Mouse (Mus musculus) stomach, embryonic 16.5 days (tissue): ENCODE data around the gene Cdk2ap1. TPM values are rescaled to one million over a fixed set of nuclear protein-coding genes. Genes with fewer than 3 reads are reported as not detected.

Experiments used
- ATAC-seq: fragments of 200-750 bp; cut with Nextera tagmentation; 2 replicates; pipeline ENCODE4 v1.8.0; 2017; ENCODE audit warnings: moderate number of reproducible peaks, moderate TSS enrichment; ENCODE audit not compliant: insufficient read depth, low FRiP score
- H3K27ac ChIP-seq: fragments of 300-500 bp; sonication (generic); 2 replicates; pipeline ENCODE4 v1.5.1; 2014; ENCODE audit warnings: low read length
- H3K27me3 ChIP-seq: fragments of 300-500 bp; sonication (generic); 2 replicates; pipeline ENCODE4 v1.6.1; 2014; ENCODE audit warnings: low read length, control low read depth, mixed read lengths; ENCODE audit not compliant: control insufficient read depth, insufficient read depth
- H3K36me3 ChIP-seq: fragments of 300-500 bp; sonication (generic); 2 replicates; pipeline ENCODE4 v1.6.1; 2014; ENCODE audit warnings: low read length; ENCODE audit not compliant: control insufficient read depth, insufficient read depth
- H3K4me1 ChIP-seq: fragments of 300-500 bp; sonication (generic); 2 replicates; pipeline ENCODE4 v1.6.1; 2014; ENCODE audit warnings: low read length, control low read depth, mixed read lengths; ENCODE audit not compliant: control insufficient read depth, insufficient read depth
- H3K4me2 ChIP-seq: fragments of 300-500 bp; sonication (generic); 2 replicates; pipeline ENCODE4 v1.6.1; 2014; ENCODE audit warnings: low read depth, low read length, mixed read lengths
- H3K4me3 ChIP-seq: fragments of 300-500 bp; sonication (generic); replicated peaks from 2 replicates; pipeline ENCODE4 v1.5.1; 2014; ENCODE audit warnings: mild to moderate bottlenecking, low read length
- H3K9ac ChIP-seq: fragments of 300-500 bp; sonication (generic); 2 replicates; pipeline ENCODE4 v1.6.1; 2014; ENCODE audit warnings: low read length
- H3K9me3 ChIP-seq: fragments of 300-500 bp; sonication (generic); replicated peaks from 2 replicates; pipeline ENCODE4 v1.6.1; 2016; ENCODE audit warnings: low read length, control low read depth; ENCODE audit not compliant: control insufficient read depth
- WGBS: fragments of 180-500 bp; shearing (Covaris S2); extraction: QIAGEN DNeasy Blood & Tissue Kit; methylation state at CpG from one replicate; pipeline ENCODE4 v1.1.7; 2014; 5-methylcytosine and 5-hydroxymethylcytosine counted together
- polyA plus RNA-seq: library from polyadenylated mRNA; unstranded; fragments of >200 nt; fragmentation: Nextera tagmentation; extraction: Ambion mirVana; gene quantifications from 2 replicates; pipeline ENCODE4 v1.2.1, GENCODE M21; 2015

The Cdk2ap1 gene
- polyA plus RNA-seq, 1 experiment from 2014 or later, result 22.0 TPM

GRCm38 (mm10) chr5:124338791-124339190 is 24.1 kb downstream of the Cdk2ap1 start:
- no peak overlapping the region for H3K4me3 ChIP-seq
- H3K9ac ChIP-seq, result no peak overlapping the region
- H3K9me3 ChIP-seq, result no peaks in the 10 kb centered on the region
- no peak overlapping the region for H3K4me2 ChIP-seq
- no peaks in the 10 kb centered on the region for H3K36me3 ChIP-seq
- ATAC-seq, result no peak
- no peak overlapping the region; the same call in 1 of the 2 replicates for H3K27ac ChIP-seq
- peaks cover 17% of the 10 kb centered on the region for H3K4me1 ChIP-seq
- no peaks in the 10 kb centered on the region for H3K27me3 ChIP-seq
- WGBS, result 90% methylated on average over 8 of the region's 8 CpGs

DNA sequence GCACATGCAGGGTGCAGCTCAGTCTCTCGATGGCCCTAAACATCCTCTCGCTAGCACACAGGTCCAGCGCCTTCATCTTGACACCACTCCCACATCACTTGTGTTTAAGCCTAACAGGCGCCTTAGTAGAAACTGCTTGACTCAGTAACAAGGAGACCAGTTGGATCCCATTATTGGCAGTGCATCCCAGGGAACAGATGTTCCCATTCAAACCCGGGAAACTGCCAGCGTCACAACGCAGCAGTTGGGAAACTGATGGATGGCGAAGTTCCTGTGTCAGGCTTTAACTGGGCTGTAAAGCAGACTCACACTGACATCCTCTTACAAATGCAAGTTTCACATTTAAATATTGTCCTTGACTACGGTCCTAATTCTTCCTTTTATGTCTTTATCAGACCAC is 25.0 kb downstream of the Cdk2ap1 start:
- no peaks in the 10 kb centered on the region for H3K27me3 ChIP-seq
- 36% methylated on average over 9 of the region's 9 CpGs for WGBS
- H3K9me3 ChIP-seq, result no peaks in the 10 kb centered on the region
- no peak overlapping the region for H3K4me2 ChIP-seq
- no peak overlapping the region for H3K9ac ChIP-seq
- ATAC-seq, result no peak
- H3K27ac ChIP-seq, result peak overlapping the region; percentile 39; the same call in 1 of the 2 replicates
- H3K4me3 ChIP-seq, result no peak overlapping the region
- no peaks in the 10 kb centered on the region for H3K36me3 ChIP-seq
- H3K4me1 ChIP-seq, result peaks cover 17% of the 10 kb centered on the region

DNA sequence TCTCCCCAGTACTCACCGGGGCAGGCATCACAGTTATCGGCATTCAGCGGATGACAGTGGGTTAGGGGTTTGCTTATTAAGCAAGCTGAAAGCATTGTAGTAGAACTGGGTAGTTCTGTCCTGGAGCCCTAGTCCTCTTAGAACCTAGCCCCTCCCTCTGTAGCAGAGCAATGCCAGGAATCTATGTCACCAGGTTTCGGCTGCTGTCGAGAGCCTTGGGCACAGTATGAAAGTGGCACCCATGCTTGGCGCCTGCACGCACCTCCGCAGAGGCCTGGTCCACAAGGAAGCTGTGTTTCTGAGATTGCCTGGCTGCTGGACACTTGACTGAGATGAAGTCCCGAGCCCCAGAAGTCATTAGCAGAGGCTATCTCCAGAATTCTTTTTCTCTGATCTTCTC is 25.8 kb downstream of the Cdk2ap1 start:
- Histone ChIP-seq H3K27ac (no peak overlapping the region), H3K4me2 (no peak overlapping the region), H3K27me3 (no peaks in the 10 kb centered on the region), H3K4me1 (peaks cover 17% of the 10 kb centered on the region), H3K9ac (no peak overlapping the region), H3K9me3 (no peaks in the 10 kb centered on the region), H3K36me3 (no peaks in the 10 kb centered on the region), H3K4me3 (no peak overlapping the region)
- 84% methylated on average over 9 of the region's 9 CpGs for WGBS
- no peak for ATAC-seq

DNA sequence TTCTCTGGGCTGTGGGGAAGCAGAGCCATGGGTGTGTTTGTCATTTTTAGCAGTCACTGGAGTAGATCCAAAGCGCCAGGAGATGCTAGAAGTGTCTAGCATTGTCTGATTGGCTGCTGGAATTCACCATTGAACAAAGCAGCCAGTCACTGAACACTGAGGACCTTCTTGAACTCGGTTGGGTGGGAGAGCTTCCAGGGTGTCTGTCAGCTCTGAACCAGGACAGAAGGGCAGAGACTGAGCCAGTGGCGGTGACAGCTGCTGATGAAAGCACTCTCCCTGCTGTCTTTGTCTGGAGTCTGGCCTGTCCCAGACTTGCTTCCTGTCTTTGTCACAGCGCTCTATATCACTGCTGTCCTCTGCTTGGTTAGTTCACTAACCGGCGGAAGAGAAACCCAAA is 28.5 kb downstream of the Cdk2ap1 start:
- no peak overlapping the region for H3K4me3 ChIP-seq
- H3K27me3 ChIP-seq, result no peaks in the 10 kb centered on the region
- H3K27ac ChIP-seq, result peak overlapping the region; percentile 32
- peak; percentile 49; the same call in 1 of the 2 replicates for ATAC-seq
- no peaks in the 10 kb centered on the region for H3K9me3 ChIP-seq
- H3K4me2 ChIP-seq, result no peak overlapping the region
- H3K36me3 ChIP-seq, result no peaks in the 10 kb centered on the region
- 0 out of 2 replicates have a peak overlapping the region, but pooled peaks have one; percentile 10 for H3K9ac ChIP-seq
- 56% methylated on average over 6 of the region's 6 CpGs for WGBS
- H3K4me1 ChIP-seq, result peaks cover 17% of the 10 kb centered on the region

DNA sequence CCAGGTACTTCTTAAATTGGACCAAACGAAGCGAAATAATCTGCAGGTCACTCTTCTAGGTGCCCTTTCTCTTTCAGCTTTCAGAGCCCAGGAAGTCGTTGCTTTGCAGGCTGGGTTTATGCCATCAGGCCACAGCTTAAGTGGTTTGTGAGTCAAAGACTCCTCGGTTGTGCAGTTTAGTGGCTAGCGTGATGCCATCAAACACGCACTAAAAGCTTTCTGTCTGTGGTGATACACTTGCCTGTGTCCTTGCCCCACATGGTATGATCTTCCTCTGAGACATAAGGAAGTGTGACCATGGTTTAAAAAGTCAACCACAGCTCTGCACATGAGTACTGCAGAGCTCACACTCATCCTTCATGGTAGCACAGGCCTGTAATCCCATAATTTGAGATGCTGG is 32.8 kb downstream of the Cdk2ap1 start:
- Histone ChIP-seq H3K9me3 (no peaks in the 10 kb centered on the region), H3K4me1 (peaks cover 9% of the 10 kb centered on the region; the same call in 1 of the 2 replicates), H3K4me3 (no peak overlapping the region), H3K27ac (no peak overlapping the region), H3K27me3 (no peaks in the 10 kb centered on the region), H3K4me2 (no peak overlapping the region), H3K9ac (no peak overlapping the region), H3K36me3 (no peaks in the 10 kb centered on the region)
- ATAC-seq, result no peak
- 89% methylated on average over 6 of the region's 6 CpGs for WGBS

DNA sequence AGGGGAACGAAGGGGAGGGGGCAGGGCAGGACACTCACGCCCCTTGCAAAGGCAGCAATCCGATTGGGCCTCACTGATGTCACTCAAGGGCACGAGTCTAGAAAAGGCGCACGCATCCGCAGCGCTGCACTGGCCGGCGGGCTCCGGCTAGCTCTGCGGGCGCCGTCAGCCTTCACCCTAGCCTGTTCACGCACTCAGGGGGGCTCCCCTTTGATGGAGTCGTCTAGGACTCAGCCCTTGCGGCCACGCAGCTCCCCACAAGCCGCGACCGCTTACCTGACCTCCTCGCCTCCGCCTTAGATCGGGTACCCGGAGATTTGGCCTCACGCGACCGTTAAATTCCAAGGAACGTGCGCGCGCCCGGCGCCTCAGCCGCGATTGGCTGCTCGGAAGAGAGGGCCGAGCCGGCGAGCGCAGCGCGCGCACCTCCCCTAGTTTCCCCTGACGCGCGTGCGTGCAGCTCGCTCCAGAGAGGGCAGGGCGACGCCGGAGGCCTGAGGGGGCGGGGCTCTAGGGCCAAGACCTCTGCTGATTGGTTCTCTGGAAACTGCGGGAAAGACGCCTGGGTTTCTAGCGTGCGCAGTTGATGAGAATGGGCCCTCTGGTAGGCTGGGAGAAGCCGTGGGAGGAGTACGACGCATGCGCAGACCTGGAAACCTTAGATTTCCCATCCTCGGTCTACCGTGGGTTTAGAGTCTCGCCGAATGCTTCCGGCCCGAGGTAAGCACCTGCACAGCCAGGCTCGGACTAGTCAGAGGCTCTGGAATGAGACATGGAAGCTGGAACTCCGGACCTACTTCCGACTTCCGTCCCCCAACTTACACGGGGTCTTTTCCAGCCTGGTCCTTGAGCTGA is 35.1 kb downstream of the Cdk2ap1 start, which contains the start of the genes Mphosph9 and 2810006K23Rik:
TSS of gene Mphosph9 (minus strand) at position 463 of the 855 bp plus-strand sequence.
TSS of gene 2810006K23Rik (plus strand) at position 580 of the 855 bp plus-strand sequence.
- ATAC-seq, result peak; percentile 97
- no peaks in the 10 kb centered on the region for H3K9me3 ChIP-seq
- under 1% methylated on average over 72 of the region's 72 CpGs for WGBS
- peak within 1 kb of the TSS; percentile 92 for H3K27ac ChIP-seq
- no peaks in the 10 kb centered on the region for H3K27me3 ChIP-seq
- peak within 1 kb of the TSS; percentile 90 for H3K4me2 ChIP-seq
- peaks cover 9% of the 10 kb centered on the region; the same call in 1 of the 2 replicates for H3K4me1 ChIP-seq
- H3K9ac ChIP-seq, result peak within 1 kb of the TSS; percentile 78
- H3K4me3 ChIP-seq, result peak within 1 kb of the TSS; percentile 75
- no peaks in the 10 kb centered on the region for H3K36me3 ChIP-seq

DNA sequence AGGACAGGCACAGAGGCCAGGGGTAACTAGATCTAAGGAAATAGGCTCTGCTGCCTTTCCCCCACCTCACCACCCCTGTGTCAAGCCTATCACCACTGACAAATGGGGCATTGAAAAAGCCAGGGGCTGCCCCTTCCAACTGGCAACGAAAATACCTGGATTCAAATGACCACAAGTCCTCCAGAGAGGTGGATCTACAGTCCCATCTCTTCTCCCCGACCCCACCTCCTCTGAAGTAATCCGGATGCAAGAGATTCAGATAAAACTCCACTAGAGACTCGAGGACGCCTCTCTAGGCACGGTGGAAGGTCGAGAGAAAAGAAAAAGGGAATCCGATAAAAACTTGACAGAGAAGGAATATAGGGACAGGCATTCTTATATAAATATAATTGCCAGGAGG is 36.1 kb downstream of the Cdk2ap1 start:
- Histone ChIP-seq H3K4me3 (peak overlapping the region; percentile 75), H3K27ac (peak overlapping the region; percentile 92; the same call in 1 of the 2 replicates), H3K27me3 (no peaks in the 10 kb centered on the region)

GRCm38 (mm10) chr5:124317648-124318047 is 45.2 kb downstream of the Cdk2ap1 start:
- ATAC-seq, result no peak
- Histone ChIP-seq H3K4me2 (no peak overlapping the region), H3K27me3 (no peaks in the 10 kb centered on the region), H3K9ac (no peak overlapping the region), H3K4me3 (no peak overlapping the region), H3K27ac (no peak overlapping the region), H3K36me3 (peaks cover 16% of the 10 kb centered on the region), H3K4me1 (no peaks in the 10 kb centered on the region), H3K9me3 (no peaks in the 10 kb centered on the region)
- 73% methylated on average over 7 of the region's 7 CpGs for whole genome bisulfite sequencing

More for the DNA sequence above, 36.1 kb downstream of the Cdk2ap1 start:
- Histone ChIP-seq H3K9me3 (no peaks in the 10 kb centered on the region), H3K4me1 (peaks cover 9% of the 10 kb centered on the region; the same call in 1 of the 2 replicates), H3K4me2 (peak overlapping the region; percentile 57), H3K9ac (peak overlapping the region; percentile 78), H3K36me3 (no peaks in the 10 kb centered on the region)
- ATAC-seq, result no peak
- 5% methylated on average over 8 of the region's 8 CpGs for WGBS

- peaks cover 24% of the 10 kb centered on the region for H3K36me3 ChIP-seq
- no peak overlapping the region for H3K4me3 ChIP-seq
- no peaks in the 10 kb centered on the region for H3K9me3 ChIP-seq
- no peaks in the 10 kb centered on the region for H3K4me1 ChIP-seq
- H3K27me3 ChIP-seq, result no peaks in the 10 kb centered on the region
- no peak overlapping the region for H3K9ac ChIP-seq
- no peak overlapping the region for H3K27ac ChIP-seq
- 93% methylated on average over 11 of the region's 11 CpGs for whole genome bisulfite sequencing
- no peak for ATAC-seq
- no peak overlapping the region for H3K4me2 ChIP-seq
These were observed 46.9 kb downstream of the Cdk2ap1 start for GRCm38 (mm10) chr5:124315941-124316340.
